Mouse (Mus musculus) neural tube, embryonic 14.5 days (tissue): ENCODE data around the gene Myo1b. TPM values are rescaled to one million over a fixed set of nuclear protein-coding genes. Genes with fewer than 3 reads are reported as not detected.

Experiments
- ATAC-seq: fragments of 200-750 bp; cut with Nextera tagmentation; 2 replicates; pipeline ENCODE4 v1.8.0; 2017; ENCODE audit warnings: low read depth, mild to moderate bottlenecking, moderate TSS enrichment, moderate library complexity
- H3K27ac ChIP-seq: fragments of 300-500 bp; sonication (generic); 2 replicates; pipeline ENCODE4 v1.5.1; 2014; ENCODE audit warnings: low read depth, mild to moderate bottlenecking, control low read depth, low read length, moderate library complexity, mixed read lengths
- H3K27me3 ChIP-seq: fragments of 300-500 bp; sonication (generic); 2 replicates; pipeline ENCODE4 v1.6.1; 2014; ENCODE audit warnings: low read length; ENCODE audit not compliant: control insufficient read depth, insufficient read depth
- H3K36me3 ChIP-seq: fragments of 300-500 bp; sonication (generic); 2 replicates; pipeline ENCODE4 v1.6.1; 2014; ENCODE audit warnings: low read length, mixed read lengths; ENCODE audit not compliant: control insufficient read depth, insufficient read depth
- H3K4me1 ChIP-seq: fragments of 300-500 bp; sonication (generic); 2 replicates; pipeline ENCODE4 v1.6.1; 2014; ENCODE audit warnings: low read length; ENCODE audit not compliant: control insufficient read depth, insufficient read depth
- H3K4me2 ChIP-seq: fragments of 300-500 bp; sonication (generic); 2 replicates; pipeline ENCODE4 v1.6.1; 2014; ENCODE audit warnings: mild to moderate bottlenecking, low read depth, low read length, control low read depth
- H3K4me3 ChIP-seq: fragments of 300-500 bp; sonication (generic); 2 replicates; pipeline ENCODE4 v1.5.1; 2014; ENCODE audit warnings: low read depth, low read length, control low read depth, mixed read lengths
- H3K9ac ChIP-seq: fragments of 300-500 bp; sonication (generic); replicated peaks from 2 replicates; pipeline ENCODE4 v1.6.1; 2014; ENCODE audit warnings: low read depth, mild to moderate bottlenecking, control low read depth, low read length, mixed read lengths
- H3K9me3 ChIP-seq: fragments of 300-500 bp; sonication (generic); 2 replicates; pipeline ENCODE4 v1.6.1; 2016; ENCODE audit warnings: low read length; ENCODE audit not compliant: control insufficient read depth
- WGBS: fragments of 180-500 bp; shearing (Covaris S2); extraction: QIAGEN DNeasy Blood & Tissue Kit; methylation state at CpG from one replicate; pipeline ENCODE4 v1.1.7; 2014; 5-methylcytosine and 5-hydroxymethylcytosine counted together
- polyA plus RNA-seq: library from polyadenylated mRNA; unstranded; fragments of >200 nt; fragmentation: Nextera tagmentation; extraction: Ambion mirVana; gene quantifications from 2 replicates; pipeline ENCODE4 v1.2.1, GENCODE M21; 2014

Gene Myo1b
- polyA plus RNA-seq, 1 experiment from 2014 or later: 74.8 TPM

GRCm38 (mm10) chr1:51888046-51888813 lies 27.6 kb downstream of the Myo1b start:
- ATAC-seq: peak; percentile 76; the same call in 1 of the 2 replicates
- WGBS: 37% methylated on average over 9 of the region's 9 CpGs
- peaks cover 5% of the 10 kb centered on the region; the same call in 1 of the 2 replicates for H3K4me1 ChIP-seq

GRCm38 (mm10) chr1:51885356-51885983 lies 30.4 kb downstream of the Myo1b start:
- ATAC-seq: no peak
- peaks cover 5% of the 10 kb centered on the region; the same call in 1 of the 2 replicates for H3K4me1 ChIP-seq
- no peaks in the 10 kb centered on the region for H3K36me3 ChIP-seq
- H3K4me3 ChIP-seq: no peak overlapping the region
- H3K27ac ChIP-seq: no peak overlapping the region
- H3K4me2 ChIP-seq: no peak overlapping the region
- no peaks in the 10 kb centered on the region for H3K27me3 ChIP-seq
- no peaks in the 10 kb centered on the region for H3K9me3 ChIP-seq
- WGBS: 86% methylated on average over 8 of the region's 8 CpGs
- H3K9ac ChIP-seq: no peak overlapping the region

More at GRCm38 (mm10) chr1:51888046-51888813, 27.6 kb downstream of the Myo1b start:
- no peaks in the 10 kb centered on the region for H3K36me3 ChIP-seq
- no peak overlapping the region for H3K4me2 ChIP-seq
- no peak overlapping the region for H3K4me3 ChIP-seq
- H3K9ac ChIP-seq: no peak overlapping the region
- H3K27me3 ChIP-seq: no peaks in the 10 kb centered on the region
- peak overlapping the region; percentile 17; the same call in 1 of the 2 replicates for H3K27ac ChIP-seq
- no peaks in the 10 kb centered on the region for H3K9me3 ChIP-seq

- no peak overlapping the region for H3K9ac ChIP-seq
- no peak overlapping the region for H3K4me3 ChIP-seq
- no peak for ATAC-seq
- H3K27me3 ChIP-seq: no peaks in the 10 kb centered on the region
- H3K27ac ChIP-seq: no peak overlapping the region
- 97% methylated on average over 2 of the region's 2 CpGs for WGBS
- no peak overlapping the region for H3K4me2 ChIP-seq
- H3K4me1 ChIP-seq: peaks cover 5% of the 10 kb centered on the region; the same call in 1 of the 2 replicates
- no peaks in the 10 kb centered on the region for H3K9me3 ChIP-seq
- H3K36me3 ChIP-seq: no peaks in the 10 kb centered on the region
Measured at GRCm38 (mm10) chr1:51883211-51883610, 32.7 kb downstream of the Myo1b start.

DNA sequence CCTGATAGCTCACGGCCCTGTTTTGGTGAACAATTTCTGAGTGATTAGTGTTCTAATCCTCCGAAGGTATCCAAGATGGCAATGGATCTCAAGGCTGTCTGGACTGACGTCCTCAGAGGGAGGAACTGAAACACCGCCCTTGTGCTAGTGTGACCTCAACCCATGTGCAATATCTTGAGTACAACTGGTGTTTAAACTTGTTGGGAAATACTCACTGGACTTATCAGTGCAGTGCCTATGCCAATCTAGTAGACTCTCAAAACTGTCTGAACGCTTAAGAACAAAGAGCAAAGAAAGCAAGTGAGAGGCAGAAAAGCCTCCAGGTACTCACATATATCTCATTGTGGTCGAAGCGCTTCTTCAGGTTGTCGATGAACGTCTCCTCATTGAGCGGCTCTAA lies 33.1 kb downstream of the Myo1b start:
- H3K9me3 ChIP-seq: no peaks in the 10 kb centered on the region
- H3K4me3 ChIP-seq: no peak overlapping the region
- H3K4me2 ChIP-seq: no peak overlapping the region
- H3K36me3 ChIP-seq: no peaks in the 10 kb centered on the region
- ATAC-seq: no peak
- H3K27ac ChIP-seq: no peak overlapping the region
- no peak overlapping the region for H3K9ac ChIP-seq
- H3K4me1 ChIP-seq: peaks cover under 1% of the 10 kb centered on the region; the same call in 1 of the 2 replicates
- no peaks in the 10 kb centered on the region for H3K27me3 ChIP-seq
- 95% methylated on average over 10 of the region's 10 CpGs for WGBS

GRCm38 (mm10) chr1:51879927-51880814 lies 35.7 kb downstream of the Myo1b start:
- no peaks in the 10 kb centered on the region for H3K4me1 ChIP-seq
- no peak overlapping the region for H3K27ac ChIP-seq
- H3K4me3 ChIP-seq: no peak overlapping the region
- whole genome bisulfite sequencing: 58% methylated on average over 12 of the region's 12 CpGs
- no peaks in the 10 kb centered on the region for H3K36me3 ChIP-seq
- no peak overlapping the region for H3K9ac ChIP-seq
- no peaks in the 10 kb centered on the region for H3K9me3 ChIP-seq
- no peak for ATAC-seq
- no peak overlapping the region for H3K4me2 ChIP-seq
- no peaks in the 10 kb centered on the region for H3K27me3 ChIP-seq

DNA sequence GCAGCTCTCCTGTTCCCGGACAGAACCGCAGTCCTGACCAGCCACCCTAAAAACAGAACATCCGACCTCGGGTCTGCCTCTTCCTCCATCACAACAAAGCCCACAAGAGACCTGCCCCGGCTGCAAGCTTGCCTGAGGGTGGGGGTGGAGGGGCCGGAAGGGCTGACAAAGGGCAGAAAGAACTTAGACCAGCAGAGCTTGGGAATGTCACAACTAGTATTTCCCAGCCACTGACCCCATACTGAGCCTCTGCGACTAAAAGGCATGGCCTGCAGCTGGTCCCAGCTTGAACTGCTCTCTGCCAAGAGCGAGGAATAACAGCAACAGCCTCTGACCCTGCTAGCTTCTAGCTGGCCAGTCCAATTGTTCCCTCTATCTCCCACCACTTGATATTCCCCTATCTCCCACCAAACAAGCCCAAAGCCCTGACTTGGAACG lies 36.5 kb downstream of the Myo1b start:
- no peaks in the 10 kb centered on the region for H3K36me3 ChIP-seq
- H3K4me2 ChIP-seq: no peak overlapping the region
- WGBS: 10% methylated on average over 9 of the region's 9 CpGs
- H3K27ac ChIP-seq: no peak overlapping the region
- no peaks in the 10 kb centered on the region for H3K4me1 ChIP-seq
- no peak overlapping the region for H3K4me3 ChIP-seq
- no peaks in the 10 kb centered on the region for H3K9me3 ChIP-seq
- H3K9ac ChIP-seq: no peak overlapping the region
- ATAC-seq: no peak; the same call in 1 of the 2 replicates
- H3K27me3 ChIP-seq: no peaks in the 10 kb centered on the region

GRCm38 (mm10) chr1:51875462-51876225 lies 40.2 kb downstream of the Myo1b start:
- no peak overlapping the region for H3K4me3 ChIP-seq
- no peaks in the 10 kb centered on the region for H3K27me3 ChIP-seq
- no peak overlapping the region for H3K27ac ChIP-seq
- 0 out of 2 replicates have a peak, but pooled peaks cover 2% of the 10 kb centered on the region for H3K4me1 ChIP-seq
- H3K4me2 ChIP-seq: no peak overlapping the region
- H3K9me3 ChIP-seq: no peaks in the 10 kb centered on the region
- H3K9ac ChIP-seq: no peak overlapping the region
- ATAC-seq: no peak
- H3K36me3 ChIP-seq: no peaks in the 10 kb centered on the region
- WGBS: 84% methylated on average over 15 of the region's 15 CpGs

GRCm38 (mm10) chr1:51872493-51873261 lies 43.2 kb downstream of the Myo1b start:
- Histone ChIP-seq H3K4me3 (no peak overlapping the region), H3K9ac (no peak overlapping the region), H3K9me3 (no peaks in the 10 kb centered on the region), H3K36me3 (no peaks in the 10 kb centered on the region), H3K27ac (no peak overlapping the region), H3K4me1 (0 out of 2 replicates have a peak, but pooled peaks cover 2% of the 10 kb centered on the region), H3K27me3 (no peaks in the 10 kb centered on the region), H3K4me2 (no peak overlapping the region)
- ATAC-seq: no peak
- 82% methylated on average over 7 of the region's 7 CpGs for WGBS
